8 mouse cellular contexts compared by ENCODE assay signal in genomic region chr6:6955395-6955763, GRCm38 (mm10). TPM values are rescaled to one million over a fixed set of nuclear protein-coding genes. Genes with fewer than 3 reads are reported as not detected.
A peak's percentile ranks its signal among the peaks of the same experiment; 100 is the strongest.
DNase-seq lines count a peak whose midpoint lies in the region; ATAC-seq and TF ChIP-seq lines count a peak whose summit lies in the region.

No protein-coding gene starts in this region.

- peak overlapping the region; percentile 83 to 85 for H3K4me3 ChIP-seq in heart, embryonic 14.5 days (ENCODE audit: control insufficient read depth in 1 of 2, insufficient read depth in 1 of 2, low read depth in 1 of 2, low read length in 2 of 2)
- peak overlapping the region; percentile 96 for H3K4me3 ChIP-seq in megakaryocyte, embryonic 14.5 days (replicated peaks)

- H3K27ac ChIP-seq in heart, embryonic 14.5 days (replicated peaks in 1 of 2; ENCODE audit: control insufficient read depth in 1 of 2, insufficient read depth in 1 of 2, low read depth in 2 of 2, low read length in 2 of 2) = peak overlapping the region in 1 of 2 experiments; percentile 74; a peak in 1 of 4 replicates

- no peaks in the 10 kb centered on the region for H3K36me3 ChIP-seq in heart, embryonic 14.5 days (ENCODE audit: control insufficient read depth, insufficient read depth, low read length)
- no peaks in the 10 kb centered on the region for H3K36me3 ChIP-seq in megakaryocyte, embryonic 14.5 days (replicated peaks; ENCODE audit: low read length)

- no peak for TF ChIP-seq CTCF in Patski (IDR thresholded peaks at IDR 0.05)

- in situ Hi-C loops in Patski (cut with MboI; ENCODE audit: low pct_unique_long_range_greater_than_20kb) = no loop called here

- peaks cover 2 to 3% of the 10 kb centered on the region in 2 experiments; a peak in 1 of 4 replicates for H3K4me1 ChIP-seq in heart, embryonic 14.5 days (ENCODE audit: control insufficient read depth in 2 of 2, insufficient read depth in 2 of 2, low read length in 2 of 2)
- H3K4me1 ChIP-seq in megakaryocyte, embryonic 14.5 days = peaks cover 7% of the 10 kb centered on the region

- intact Hi-C loops in heart, postnatal 14 days (cut with DNase I) = no loop called here

- H3K9me3 ChIP-seq in heart, embryonic 14.5 days (ENCODE audit: control insufficient read depth, low read length) = no peaks in the 10 kb centered on the region
- peaks cover 3% of the 10 kb centered on the region; the same call in 1 of the 2 replicates for H3K9me3 ChIP-seq in megakaryocyte, embryonic 14.5 days

- no peak for DNase-seq in heart, postnatal 14 days
- DNase-seq in Patski (ENCODE audit: low read depth, low spot score) = no peak
- no peak for DNase-seq in urinary bladder, postnatal 36 days (ENCODE audit: low spot score in 2 of 2)
- no peak for DNase-seq in adrenal gland, adult 2 months
- DNase-seq in gastrocnemius, postnatal 25 days = no peak

- 45% methylated on average over 6 of the region's 6 CpGs for WGBS in heart, embryonic 14.5 days

- H3K27me3 ChIP-seq in heart, embryonic 14.5 days (ENCODE audit: control insufficient read depth, insufficient read depth, low read length) = no peaks in the 10 kb centered on the region
- H3K27me3 ChIP-seq in Patski = peaks cover 10% of the 10 kb centered on the region
- peaks cover 5% of the 10 kb centered on the region for H3K27me3 ChIP-seq in megakaryocyte, embryonic 14.5 days (replicated peaks)

- POLR2A ChIA-PET in Patski (lab: Charles Lee) = interaction anchor here (0.6 kb wide), 1 partner anchor 63 kb away, joined by 3 read pairs; no protein-coding TSS in a partner anchor

- peak overlapping the region; percentile 65 for H3K9ac ChIP-seq in heart, embryonic 14.5 days (ENCODE audit: low read length)

- CTCF ChIA-PET in Patski (lab: Charles Lee) = interaction anchor here (1.2 to 1.3 kb wide), 2 partner anchors 13 to 956 kb away, joined by 4 read pairs; no protein-coding TSS in a partner anchor

- peak overlapping the region; percentile 84 for H3K4me2 ChIP-seq in heart, embryonic 14.5 days (ENCODE audit: low read length)

- peak; percentile 27; the same call in 1 of the 2 replicates for ATAC-seq in heart, embryonic 14.5 days (ENCODE audit: insufficient number of reproducible peaks, insufficient read depth, low FRiP score, low read depth)
- peak; percentile 42 for ATAC-seq in Patski
- ATAC-seq in hematopoietic stem cell, adult 5-6 weeks (replicated peaks in 1 of 2; ENCODE audit: insufficient read depth in 1 of 2, low FRiP score in 2 of 2, low TSS enrichment in 1 of 2, low read depth in 1 of 2, poor library complexity in 2 of 2, severe bottlenecking in 2 of 2) = peak; percentile 34 to 51

RNA-seq across cellular contexts. Expression of gene Sdhaf3, which starts 0.4 kb away (rescaled TPM):
- polyA plus RNA-seq in heart, embryonic 14.5 days (2014; fragmentation: Nextera tagmentation; extraction: Ambion mirVana) = 4.8 and 4.9 TPM in 2 replicates
- total RNA-seq in heart, postnatal 14 days (2021) = 1 to 10 TPM; 3.1 to 3.8 TPM
- polyA plus RNA-seq in Patski (2021) = 2.6 TPM
- 3.5 and 3.6 TPM in 2 replicates for total RNA-seq in hematopoietic stem cell, adult 5-6 weeks (2017)
- polyA plus RNA-seq in megakaryocyte, embryonic 14.5 days (2012; ENCODE audit: insufficient read depth, low replicate concordance) = 0.54 TPM in 1 of 2 replicates, not detected in the other
- 1 to 10 TPM; 5.0 to 6.3 TPM for total RNA-seq in adrenal gland, adult 2 months (2021)
- polyA plus RNA-seq in adrenal gland, adult 2 months (2012; rRNA removed) = 0.17 and 0.18 TPM in 2 replicates
- total RNA-seq in gastrocnemius, postnatal 25 days (2021) = 1 to 10 TPM; 4.5 to 4.6 TPM
